Mouse (Mus musculus): ENCODE measurements at regions not wholly inside any gene's neighbourhood (a gene's known extent, or its start where the extent isn't known, plus 50 kb on each side); places are given as distances from the start of the nearest gene placed in this dataset.

- DNase-seq (ENCODE audit: low spot score in 2 of 2) = no peak
Observed at GRCm38 (mm10) chr1:194041393-194042352, 576.3 kb upstream of the Plxna2 start.

GRCm38 (mm10) chr1:194038711-194039110 is 579.3 kb upstream of the Plxna2 start:
- DNase-seq (ENCODE audit: low spot score in 2 of 2) = no peak

GRCm38 (mm10) chr1:194034199-194034883 is 583.7 kb upstream of the Plxna2 start:
- DNase-seq (ENCODE audit: low spot score in 2 of 2) = no peak

GRCm38 (mm10) chr1:194032603-194033002 is 585.4 kb upstream of the Plxna2 start:
- DNase-seq (ENCODE audit: low spot score in 2 of 2) = no peak

- no peak for DNase-seq (ENCODE audit: low spot score in 2 of 2)
Observed at GRCm38 (mm10) chr1:194030651-194031228, 587.3 kb upstream of the Plxna2 start.

GRCm38 (mm10) chr1:194026958-194027692 is 590.9 kb upstream of the Plxna2 start:
- no peak for DNase-seq (ENCODE audit: low spot score in 2 of 2)

- no peak for DNase-seq (ENCODE audit: low spot score in 2 of 2)
Observed at GRCm38 (mm10) chr1:194026213-194026612, 591.8 kb upstream of the Plxna2 start.

- DNase-seq (ENCODE audit: low spot score in 2 of 2) = peak in 1 of 2 experiments; percentile 35
Observed at GRCm38 (mm10) chr1:194019282-194019681, 598.7 kb upstream of the Plxna2 start.

GRCm38 (mm10) chr1:193992226-193992625 is 622.1 kb upstream of the Camk1g start:
- DNase-seq (ENCODE audit: low spot score in 2 of 2) = no peak

- DNase-seq (ENCODE audit: low spot score in 2 of 2) = no peak
Observed at GRCm38 (mm10) chr1:193989956-193990675, 620.0 kb upstream of the Camk1g start.

GRCm38 (mm10) chr1:193988970-193989904 is 619.1 kb upstream of the Camk1g start:
- no peak for DNase-seq (ENCODE audit: low spot score in 2 of 2)

- DNase-seq (ENCODE audit: low spot score in 2 of 2) = no peak
Observed at GRCm38 (mm10) chr1:193980571-193980970, 610.5 kb upstream of the Camk1g start.

GRCm38 (mm10) chr1:193971537-193971936 is 601.4 kb upstream of the Camk1g start:
- DNase-seq (ENCODE audit: low spot score in 2 of 2) = no peak

GRCm38 (mm10) chr1:193969264-193969908 is 599.3 kb upstream of the Camk1g start:
- no peak for DNase-seq (ENCODE audit: low spot score in 2 of 2)

- no peak for DNase-seq (ENCODE audit: low spot score in 2 of 2)
Observed at GRCm38 (mm10) chr1:193967957-193968926, 598.1 kb upstream of the Camk1g start.

GRCm38 (mm10) chr1:193966652-193967555 is 596.8 kb upstream of the Camk1g start:
- no peak for DNase-seq (ENCODE audit: low spot score in 2 of 2)

GRCm38 (mm10) chr1:193965278-193965677 is 595.2 kb upstream of the Camk1g start:
- DNase-seq (ENCODE audit: low spot score in 2 of 2) = no peak

Measured in left cerebral cortex, adult 8-10 months (tissue).